Mouse (Mus musculus): ENCODE measurements around the gene Btbd7. TPM values are rescaled to one million over a fixed set of nuclear protein-coding genes. Genes with fewer than 3 reads are reported as not detected.
A peak's percentile ranks its signal among the peaks of the same experiment; 100 is the strongest.

Gene Btbd7
- polyA plus RNA-seq, 1 experiment, result 22.1 TPM

GRCm38 (mm10) chr12:102838271-102838670, 40.0 kb downstream of the Btbd7 start:
- Histone ChIP-seq H3K36me3 (ENCODE audit: control insufficient read depth, insufficient read depth, low read length) (peaks cover 11% of the 10 kb centered on the region), H3K4me1 (replicated peaks; ENCODE audit: control insufficient read depth, insufficient read depth, low read length) (no peaks in the 10 kb centered on the region), H3K4me3 (ENCODE audit: control insufficient read depth, insufficient read depth, low read length) (no peak overlapping the region), H3K27me3 (ENCODE audit: control insufficient read depth, insufficient read depth, low read length) (no peaks in the 10 kb centered on the region), H3K27ac (ENCODE audit: control insufficient read depth, insufficient read depth, low read length) (no peak overlapping the region)
- 98% methylated on average over 9 of the region's 9 CpGs for WGBS
- no peak for TF ChIP-seq POLR2A (IDR thresholded peaks at IDR 0.05; ENCODE audit: control insufficient read depth, extremely low read depth, insufficient read depth, low read length, poor library complexity)
- TF ChIP-seq CTCF (IDR thresholded peaks at IDR 0.05; ENCODE audit: borderline replicate concordance, control insufficient read depth, extremely low read depth, insufficient read depth, low read length, poor library complexity), result no peak
- DNase-seq, result no peak

DNA sequence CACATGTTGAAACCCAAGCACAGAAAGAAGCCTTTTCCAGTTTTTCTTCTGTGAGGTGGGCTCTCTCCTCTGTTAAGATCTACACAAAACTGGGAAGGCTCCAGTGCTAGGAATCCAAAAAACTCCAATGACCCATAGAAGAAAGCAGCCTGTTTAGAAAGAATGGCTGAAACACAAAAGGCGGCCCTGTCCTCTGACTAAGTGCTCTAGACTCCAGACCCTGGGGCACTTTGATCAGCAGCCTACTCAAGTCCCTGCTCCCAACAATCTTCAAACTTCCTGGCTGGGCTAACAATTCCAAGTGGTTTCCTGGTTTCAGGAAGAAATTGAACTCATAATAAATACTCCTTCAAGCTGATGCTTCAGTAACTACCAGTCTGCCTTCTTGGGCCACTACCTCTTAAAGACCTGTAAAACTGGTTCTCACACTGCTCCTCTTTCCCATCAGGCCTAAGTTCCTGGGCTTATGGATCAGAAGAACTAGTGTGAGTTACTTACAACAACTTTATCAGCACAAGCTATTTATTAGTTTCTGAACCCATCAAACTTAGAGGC, 45.4 kb downstream of the Btbd7 start:
- TF ChIP-seq POLR2A (IDR thresholded peaks at IDR 0.05; ENCODE audit: control insufficient read depth, extremely low read depth, insufficient read depth, low read length, poor library complexity) (no peak), CTCF (IDR thresholded peaks at IDR 0.05; ENCODE audit: borderline replicate concordance, control insufficient read depth, extremely low read depth, insufficient read depth, low read length, poor library complexity) (no peak)
- Histone ChIP-seq H3K27ac (ENCODE audit: control insufficient read depth, insufficient read depth, low read length) (no peak overlapping the region), H3K4me3 (ENCODE audit: control insufficient read depth, insufficient read depth, low read length) (no peak overlapping the region), H3K27me3 (ENCODE audit: control insufficient read depth, insufficient read depth, low read length) (no peaks in the 10 kb centered on the region), H3K4me1 (replicated peaks; ENCODE audit: control insufficient read depth, insufficient read depth, low read length) (no peaks in the 10 kb centered on the region), H3K36me3 (ENCODE audit: control insufficient read depth, insufficient read depth, low read length) (peaks cover 5% of the 10 kb centered on the region)
- no peak for DNase-seq
- 97% methylated on average over 1 of the region's 1 CpGs for WGBS

- TF ChIP-seq CTCF (IDR thresholded peaks at IDR 0.05; ENCODE audit: borderline replicate concordance, control insufficient read depth, extremely low read depth, insufficient read depth, low read length, poor library complexity), result no peak
- no peak for TF ChIP-seq POLR2A (IDR thresholded peaks at IDR 0.05; ENCODE audit: control insufficient read depth, extremely low read depth, insufficient read depth, low read length, poor library complexity)
- Histone ChIP-seq H3K4me1 (replicated peaks; ENCODE audit: control insufficient read depth, insufficient read depth, low read length) (no peaks in the 10 kb centered on the region), H3K27me3 (ENCODE audit: control insufficient read depth, insufficient read depth, low read length) (no peaks in the 10 kb centered on the region), H3K27ac (ENCODE audit: control insufficient read depth, insufficient read depth, low read length) (no peak overlapping the region), H3K4me3 (ENCODE audit: control insufficient read depth, insufficient read depth, low read length) (no peak overlapping the region), H3K36me3 (ENCODE audit: control insufficient read depth, insufficient read depth, low read length) (peaks cover 3% of the 10 kb centered on the region; the same call in 1 of the 2 replicates)
- no peak for DNase-seq
- 87% methylated on average over 1 of the region's 1 CpGs for WGBS
Observed at GRCm38 (mm10) chr12:102831888-102832287, 46.4 kb downstream of the Btbd7 start.

- 55% methylated on average over 1 of the region's 1 CpGs for WGBS
- H3K4me3 ChIP-seq (ENCODE audit: control insufficient read depth, insufficient read depth, low read length), result no peak overlapping the region
- DNase-seq, result no peak
- no peaks in the 10 kb centered on the region for H3K4me1 ChIP-seq (replicated peaks; ENCODE audit: control insufficient read depth, insufficient read depth, low read length)
- no peaks in the 10 kb centered on the region for H3K27me3 ChIP-seq (ENCODE audit: control insufficient read depth, insufficient read depth, low read length)
- no peak overlapping the region for H3K27ac ChIP-seq (ENCODE audit: control insufficient read depth, insufficient read depth, low read length)
- H3K36me3 ChIP-seq (ENCODE audit: control insufficient read depth, insufficient read depth, low read length), result no peaks in the 10 kb centered on the region
- TF ChIP-seq POLR2A (IDR thresholded peaks at IDR 0.05; ENCODE audit: control insufficient read depth, extremely low read depth, insufficient read depth, low read length, poor library complexity) (no peak), CTCF (IDR thresholded peaks at IDR 0.05; ENCODE audit: borderline replicate concordance, control insufficient read depth, extremely low read depth, insufficient read depth, low read length, poor library complexity) (no peak)
Observed at GRCm38 (mm10) chr12:102827119-102827518, 51.2 kb downstream of the Btbd7 start.

GRCm38 (mm10) chr12:102826399-102826798, 51.9 kb downstream of the Btbd7 start:
- WGBS, result 100% methylated on average over 1 of the region's 1 CpGs
- no peak for DNase-seq
- no peak overlapping the region for H3K4me3 ChIP-seq (ENCODE audit: control insufficient read depth, insufficient read depth, low read length)
- no peak for TF ChIP-seq CTCF (IDR thresholded peaks at IDR 0.05; ENCODE audit: borderline replicate concordance, control insufficient read depth, extremely low read depth, insufficient read depth, low read length, poor library complexity)
- no peak for TF ChIP-seq POLR2A (IDR thresholded peaks at IDR 0.05; ENCODE audit: control insufficient read depth, extremely low read depth, insufficient read depth, low read length, poor library complexity)
- no peak overlapping the region for H3K27ac ChIP-seq (ENCODE audit: control insufficient read depth, insufficient read depth, low read length)
- H3K4me1 ChIP-seq (replicated peaks; ENCODE audit: control insufficient read depth, insufficient read depth, low read length), result no peaks in the 10 kb centered on the region
- H3K36me3 ChIP-seq (ENCODE audit: control insufficient read depth, insufficient read depth, low read length), result no peaks in the 10 kb centered on the region
- no peaks in the 10 kb centered on the region for H3K27me3 ChIP-seq (ENCODE audit: control insufficient read depth, insufficient read depth, low read length)

GRCm38 (mm10) chr12:102814858-102815257, 63.4 kb downstream of the Btbd7 start:
- TF ChIP-seq POLR2A (IDR thresholded peaks at IDR 0.05; ENCODE audit: control insufficient read depth, extremely low read depth, insufficient read depth, low read length, poor library complexity) (no peak), CTCF (IDR thresholded peaks at IDR 0.05; ENCODE audit: borderline replicate concordance, control insufficient read depth, extremely low read depth, insufficient read depth, low read length, poor library complexity) (no peak)
- no peak for DNase-seq
- no peaks in the 10 kb centered on the region for H3K4me1 ChIP-seq (replicated peaks; ENCODE audit: control insufficient read depth, insufficient read depth, low read length)
- 97% methylated on average over 1 of the region's 1 CpGs for WGBS
- peaks cover 13% of the 10 kb centered on the region for H3K36me3 ChIP-seq (ENCODE audit: control insufficient read depth, insufficient read depth, low read length)
- no peak overlapping the region for H3K27ac ChIP-seq (ENCODE audit: control insufficient read depth, insufficient read depth, low read length)
- H3K4me3 ChIP-seq (ENCODE audit: control insufficient read depth, insufficient read depth, low read length), result no peak overlapping the region
- H3K27me3 ChIP-seq (ENCODE audit: control insufficient read depth, insufficient read depth, low read length), result no peaks in the 10 kb centered on the region

GRCm38 (mm10) chr12:102799528-102799927, 78.7 kb downstream of the Btbd7 start:
- Histone ChIP-seq H3K36me3 (ENCODE audit: control insufficient read depth, insufficient read depth, low read length) (no peaks in the 10 kb centered on the region; the same call in none of the 2 replicates), H3K27ac (ENCODE audit: control insufficient read depth, insufficient read depth, low read length) (peak overlapping the region; percentile 68; the same call in 1 of the 2 replicates), H3K4me1 (replicated peaks; ENCODE audit: control insufficient read depth, insufficient read depth, low read length) (no peaks in the 10 kb centered on the region), H3K27me3 (ENCODE audit: control insufficient read depth, insufficient read depth, low read length) (no peaks in the 10 kb centered on the region), H3K4me3 (ENCODE audit: control insufficient read depth, insufficient read depth, low read length) (no peak overlapping the region)
- WGBS, result 78% methylated on average over 2 of the region's 2 CpGs
- no peak for DNase-seq
- TF ChIP-seq POLR2A (IDR thresholded peaks at IDR 0.05; ENCODE audit: control insufficient read depth, extremely low read depth, insufficient read depth, low read length, poor library complexity) (no peak), CTCF (IDR thresholded peaks at IDR 0.05; ENCODE audit: borderline replicate concordance, control insufficient read depth, extremely low read depth, insufficient read depth, low read length, poor library complexity) (no peak)

Data from thymus, adult 2 months (tissue).